In the genomic region with DNA sequence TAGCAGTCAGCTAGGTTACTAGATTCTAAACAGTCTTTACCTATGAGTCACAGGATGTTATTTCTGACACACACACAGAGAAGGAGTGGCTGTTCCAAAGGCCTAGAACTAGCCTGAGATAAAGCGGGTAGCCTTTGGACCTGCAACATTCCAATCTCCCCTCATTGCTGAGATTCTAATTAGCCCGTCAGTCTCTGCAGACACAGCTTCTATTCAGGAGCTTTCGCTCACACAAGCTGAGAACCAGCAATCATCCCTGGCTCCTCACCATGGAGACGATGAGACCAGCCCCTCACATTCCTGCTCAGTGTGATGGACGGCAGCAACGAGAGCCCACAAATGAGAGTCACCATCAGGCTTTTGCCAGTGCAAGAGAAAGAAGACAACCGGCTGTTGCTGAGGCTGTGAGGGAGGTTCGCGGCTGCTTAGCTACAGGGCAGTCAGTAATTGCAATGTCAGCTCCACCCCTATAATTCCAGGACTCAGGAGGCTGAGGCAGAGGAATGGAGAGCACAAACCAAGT, we compare ENCODE assay signal across 12 mouse cellular contexts. TPM values are rescaled to one million over a fixed set of nuclear protein-coding genes. Genes with fewer than 3 reads are reported as not detected.
A peak's percentile ranks its signal among the peaks of the same experiment; 100 is the strongest.
DNase-seq lines count a peak whose midpoint lies in the region; ATAC-seq and TF ChIP-seq lines count a peak whose summit lies in the region.
"Had no signal": no experiment of that assay in that cellular context is flagged by ENCODE, and none has a peak within 500 bp of the region (broad histone marks: within the 10 kb centered on the region; RNA-seq: fewer than 3 reads in every experiment).

No protein-coding gene starts in this region.

- peak; percentile 27 to 51 for DNase-seq in kidney, postnatal 4 days
- no peak for DNase-seq in kidney, adult 2 months
- DNase-seq in embryo, embryonic 10.5 days (ENCODE audit: low spot score): peak; percentile 82
- DNase-seq in adrenal gland, postnatal 14 days: no peak

- no peak overlapping the region for H3K27ac ChIP-seq in kidney, adult 2 months (ENCODE audit: insufficient read depth, low read depth, low read length)
- no peak overlapping the region for H3K27ac ChIP-seq in hindbrain, embryonic 16.5 days (ENCODE audit: low read depth, low read length)
- no peak overlapping the region for H3K27ac ChIP-seq in neural tube, embryonic 14.5 days (ENCODE audit: low read depth, low read length)

- peak; percentile 78 for ATAC-seq in hindbrain, embryonic 16.5 days
- peak; percentile 77; the same call in 1 of the 2 replicates for ATAC-seq in neural tube, embryonic 14.5 days (ENCODE audit: low read depth)
- ATAC-seq in activated CD4-positive, CD25-positive, alpha-beta regulatory T cell, adult 4 months: no peak
- ATAC-seq in monocyte, adult 5-6 weeks (replicated peaks; ENCODE audit: insufficient number of reproducible peaks, low FRiP score, low TSS enrichment, poor library complexity, severe bottlenecking): no peak
- ATAC-seq: lung, postnatal 0 days had no signal

- no peak overlapping the region for H3K4me3 ChIP-seq in kidney, adult 2 months (ENCODE audit: insufficient read depth, low read depth, low read length)
- no peak overlapping the region for H3K4me3 ChIP-seq in hindbrain, embryonic 16.5 days (ENCODE audit: low read length)
- no peak overlapping the region for H3K4me3 ChIP-seq in neural tube, embryonic 14.5 days (ENCODE audit: low read depth, low read length)

- no peaks in the 10 kb centered on the region for H3K36me3 ChIP-seq in kidney, adult 2 months (ENCODE audit: control insufficient read depth, insufficient read depth, low read length)
- H3K36me3 ChIP-seq in hindbrain, embryonic 16.5 days (ENCODE audit: control insufficient read depth, insufficient read depth, low read length): no peaks in the 10 kb centered on the region
- no peaks in the 10 kb centered on the region for H3K36me3 ChIP-seq in neural tube, embryonic 14.5 days (ENCODE audit: control insufficient read depth, insufficient read depth, low read length)
- H3K36me3 ChIP-seq: G1E had no signal

- WGBS in kidney, adult 2 months: 41% methylated on average over 9 of the region's 9 CpGs
- 6% methylated on average over 9 of the region's 9 CpGs for WGBS in hindbrain, embryonic 16.5 days
- 7% methylated on average over 9 of the region's 9 CpGs for WGBS in neural tube, embryonic 14.5 days

- no peaks in the 10 kb centered on the region for H3K4me1 ChIP-seq in kidney, adult 2 months (ENCODE audit: control insufficient read depth, insufficient read depth, low read length)
- peaks cover 10% of the 10 kb centered on the region for H3K4me1 ChIP-seq in hindbrain, embryonic 16.5 days (ENCODE audit: control insufficient read depth, insufficient read depth, low read depth, low read length)
- H3K4me1 ChIP-seq in neural tube, embryonic 14.5 days (ENCODE audit: control insufficient read depth, insufficient read depth, low read length): 0 out of 2 replicates have a peak, but pooled peaks cover 3% of the 10 kb centered on the region

- no peak overlapping the region for H3K9ac ChIP-seq in hindbrain, embryonic 16.5 days (ENCODE audit: low read depth, low read length)
- H3K9ac ChIP-seq in neural tube, embryonic 14.5 days (replicated peaks; ENCODE audit: low read depth, low read length): no peak overlapping the region

- TF ChIP-seq POLR2A in kidney, adult 2 months (IDR thresholded peaks at IDR 0.05; ENCODE audit: low read depth, low read length): no peak

- no peaks in the 10 kb centered on the region for H3K27me3 ChIP-seq in kidney, adult 2 months (replicated peaks; ENCODE audit: control insufficient read depth, insufficient read depth, low read length)
- no peaks in the 10 kb centered on the region for H3K27me3 ChIP-seq in hindbrain, embryonic 16.5 days (replicated peaks; ENCODE audit: control insufficient read depth, insufficient read depth, low read length)
- H3K27me3 ChIP-seq in neural tube, embryonic 14.5 days (ENCODE audit: control insufficient read depth, insufficient read depth, low read length): no peaks in the 10 kb centered on the region

- H3K4me2 ChIP-seq in hindbrain, embryonic 16.5 days (ENCODE audit: low read length): no peak overlapping the region
- H3K4me2 ChIP-seq in neural tube, embryonic 14.5 days (ENCODE audit: low read depth, low read length): no peak overlapping the region

- no peaks in the 10 kb centered on the region for H3K9me3 ChIP-seq in hindbrain, embryonic 16.5 days (ENCODE audit: control insufficient read depth, low read length)
- no peaks in the 10 kb centered on the region for H3K9me3 ChIP-seq in neural tube, embryonic 14.5 days (ENCODE audit: control insufficient read depth, low read length)
- H3K9me3 ChIP-seq: G1E had no signal

- no peak for TF ChIP-seq CTCF in kidney, adult 2 months (conservative IDR thresholded peaks at IDR 0.05; ENCODE audit: insufficient read depth, insufficient read length, low read depth, low read length)

RNA-seq across cellular contexts. Expression of a gene that starts 6.8 kb away (rescaled TPM):
- 18.9 and 21.3 TPM in 2 replicates for polyA plus RNA-seq in kidney, adult 2 months (2012; rRNA removed)
- polyA plus RNA-seq in hindbrain, embryonic 16.5 days (2015; fragmentation: Nextera tagmentation; extraction: Ambion mirVana): 16.3 and 22.1 TPM in 2 replicates
- 11.7 and 13.7 TPM in 2 replicates for polyA plus RNA-seq in neural tube, embryonic 14.5 days (2014; fragmentation: Nextera tagmentation; extraction: Ambion mirVana)
- 134 and 142 TPM in 2 replicates for total RNA-seq in adrenal gland, postnatal 14 days (2021)
- 1 to 10 TPM; 1.8 to 2.0 TPM for polyA plus RNA-seq in activated CD4-positive, CD25-positive, alpha-beta regulatory T cell, adult 4 months (2017; shearing (Covaris generic))
- total RNA-seq in monocyte, adult 5-6 weeks (2017): 82.5 to 116 TPM (median 97.7 TPM) in 3 replicates

RNA-seq across cellular contexts. Expression of a gene that starts 11.3 kb away (rescaled TPM):
- polyA plus RNA-seq in kidney, adult 2 months (2012; rRNA removed): not detected in 2 replicates
- polyA plus RNA-seq in hindbrain, embryonic 16.5 days (2015; fragmentation: Nextera tagmentation; extraction: Ambion mirVana): not detected in 2 replicates
- polyA plus RNA-seq in neural tube, embryonic 14.5 days (2014; fragmentation: Nextera tagmentation; extraction: Ambion mirVana): not detected in 2 replicates
- not detected in 2 replicates for total RNA-seq in adrenal gland, postnatal 14 days (2021)
- not detected for polyA plus RNA-seq in activated CD4-positive, CD25-positive, alpha-beta regulatory T cell, adult 4 months (2017; shearing (Covaris generic))
- total RNA-seq in monocyte, adult 5-6 weeks (2017): not detected in 3 replicates
- total RNA-seq: common myeloid progenitor, adult 5-6 weeks; G1E had no signal
- polyA plus RNA-seq: G1E; large intestine, adult 2 months had no signal

Comparison
In these comparisons a context has a peak if more than half of its experiments do, and no peak if none do; other contexts are left out.
1. DNase-seq: peak in kidney, postnatal 4 days (2 of 2) and embryo, embryonic 10.5 days (single experiment); none in kidney, adult 2 months (single experiment) and adrenal gland, postnatal 14 days (single experiment).
2. ATAC-seq: peak in hindbrain, embryonic 16.5 days (single experiment) and neural tube, embryonic 14.5 days (single experiment); none in activated CD4-positive, CD25-positive, alpha-beta regulatory T cell, adult 4 months (single experiment) and monocyte, adult 5-6 weeks (single experiment).